Mouse (Mus musculus) urinary bladder, postnatal 0 days (tissue): ENCODE measurements around the gene Ppp2r5a. TPM values are rescaled to one million over a fixed set of nuclear protein-coding genes. Genes with fewer than 3 reads are reported as not detected.

Experiments used
- polyA plus RNA-seq: library from polyadenylated mRNA; unstranded; fragments of >200 nt; fragmentation: Nextera tagmentation; extraction: Ambion mirVana; gene quantifications from 2 replicates; pipeline ENCODE4 v1.2.1, GENCODE M21; 2015

Ppp2r5a gene
- polyA plus RNA-seq = 21.6 and 24.1 TPM in 2 replicates

DNA sequence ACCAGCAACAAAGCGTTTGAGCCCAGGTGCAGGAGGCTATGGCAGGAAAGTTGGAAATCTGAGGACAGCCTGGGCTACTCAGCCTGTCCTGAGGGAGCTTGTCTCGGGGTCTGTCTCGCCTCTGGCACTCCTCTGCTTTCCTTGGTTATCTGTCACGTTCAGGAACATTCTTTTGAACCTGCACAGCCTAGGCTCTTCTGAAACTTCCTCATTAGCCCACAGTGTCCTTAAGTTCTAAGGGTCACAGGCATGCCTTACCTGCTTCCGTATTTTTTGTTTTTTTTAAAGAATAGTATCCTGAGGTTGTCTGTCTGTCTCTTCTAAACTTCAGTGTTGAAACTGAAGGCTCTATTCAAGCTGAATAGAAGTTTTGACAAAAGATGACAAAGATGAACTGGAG, at the start of gene Ppp2r5a:
Ppp2r5a (minus strand) TSS at position 199 of the 400 bp plus-strand sequence.

DNA sequence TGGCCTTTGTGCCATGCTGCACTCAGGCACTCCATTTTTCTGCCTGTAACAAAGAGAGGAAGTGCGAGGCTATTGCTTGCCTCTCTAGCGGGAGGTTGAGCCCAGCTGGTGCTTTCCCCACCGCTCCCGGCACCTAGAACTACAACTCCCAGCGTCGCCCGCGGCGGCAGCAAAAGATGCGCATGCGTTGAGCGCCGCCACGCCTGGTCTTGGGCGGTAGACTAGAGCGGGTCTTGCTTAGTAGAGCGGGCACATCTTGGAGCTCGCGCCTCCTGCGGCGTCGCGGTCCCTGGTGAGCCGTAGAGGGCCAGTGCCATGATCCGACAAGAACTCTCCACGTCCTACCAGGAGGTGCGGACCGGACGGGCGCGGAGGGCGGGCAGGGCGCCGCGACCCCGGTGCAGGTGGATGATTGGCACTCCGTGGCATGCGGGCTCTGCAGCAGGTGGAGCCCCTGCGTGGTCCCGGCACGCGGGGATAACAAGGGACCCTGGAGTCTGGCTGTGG, 77.3 kb downstream of the Ppp2r5a start, which contains the start of gene Tmem206:
Tmem206 (plus strand) TSS at position 187 of the 507 bp plus-strand sequence.

DNA sequence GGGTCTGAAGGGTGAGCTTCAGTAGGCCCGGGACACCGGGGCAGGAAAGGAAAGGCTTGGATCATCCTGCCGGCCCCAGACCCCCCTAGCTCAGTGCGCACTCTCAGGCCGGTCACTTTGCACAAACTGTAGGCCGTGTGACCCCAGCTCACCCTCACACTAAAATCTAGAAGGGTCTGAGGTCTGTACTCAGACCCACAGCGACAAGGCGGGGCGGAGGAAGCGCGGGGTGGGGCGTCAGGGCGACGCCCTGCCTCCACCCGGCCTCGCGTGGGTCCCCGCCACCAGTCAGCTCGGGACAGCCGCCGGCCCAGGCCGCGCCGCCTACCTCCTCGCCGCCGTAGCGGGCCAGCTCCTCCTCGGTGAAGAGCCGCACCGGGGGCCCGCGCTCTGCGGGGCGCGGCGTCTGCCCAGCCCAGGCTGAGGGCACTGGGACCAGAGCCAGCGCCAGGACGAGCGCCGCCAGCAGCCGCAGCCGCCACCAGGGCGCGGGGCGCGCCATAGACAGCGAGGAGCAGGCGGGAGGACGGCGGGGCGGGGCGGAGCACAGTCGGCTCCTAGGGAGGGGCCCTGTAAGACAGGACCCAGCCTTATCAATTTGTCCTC, 85.4 kb downstream of the Ppp2r5a start, which contains the start of gene Nenf:
Nenf (minus strand) TSS at position 604 of the 606 bp plus-strand sequence.

Other genes starting within 250 kb of the Ppp2r5a start
- gene Fam71a, start 238.5 kb downstream of the Ppp2r5a start, polyA plus RNA-seq = not detected in 2 replicates
- gene Atf3, start 185.2 kb downstream of the Ppp2r5a start, polyA plus RNA-seq = 7.1 and 8.4 TPM in 2 replicates
- 186 TPM in 2 replicates for gene Nenf, start 85.1 kb downstream of the Ppp2r5a start, polyA plus RNA-seq
- gene Tmem206, start 77.4 kb downstream of the Ppp2r5a start, polyA plus RNA-seq = 5.1 and 5.7 TPM in 2 replicates
- 9.1 and 10.4 TPM in 2 replicates for gene Dtl, start 172.3 kb upstream of the Ppp2r5a start, polyA plus RNA-seq
- 16.1 and 16.3 TPM in 2 replicates for gene Ints7, start 172.4 kb upstream of the Ppp2r5a start, polyA plus RNA-seq